Mouse (Mus musculus) hindbrain, postnatal 0 days (tissue): ENCODE results near the gene Dek. TPM values are rescaled to one million over a fixed set of nuclear protein-coding genes. Genes with fewer than 3 reads are reported as not detected.

Experiments used
- ATAC-seq: fragments of 200-750 bp; cut with Nextera tagmentation; 2 replicates; pipeline ENCODE4 v1.8.0; 2017; ENCODE audit warnings: mild to moderate bottlenecking, moderate TSS enrichment, moderate library complexity
- DNase-seq: peaks from one replicate; pipeline ENCODE4 v3.0.0-alpha.2; 2015; ENCODE audit warnings: low spot score
- H3K27ac ChIP-seq: fragments of 300-500 bp; sonication (generic); 2 replicates; pipeline ENCODE4 v1.5.1; 2014; ENCODE audit warnings: mild to moderate bottlenecking
- H3K27me3 ChIP-seq: fragments of 300-500 bp; sonication (generic); 2 replicates; pipeline ENCODE4 v1.6.1; 2014; ENCODE audit warnings: low read length, mixed read lengths; ENCODE audit not compliant: insufficient read depth
- H3K36me3 ChIP-seq: fragments of 300-500 bp; sonication (generic); 2 replicates; pipeline ENCODE4 v1.6.1; 2014; ENCODE audit warnings: low read length, mixed read lengths; ENCODE audit not compliant: insufficient read depth
- H3K4me1 ChIP-seq: fragments of 300-500 bp; sonication (generic); 2 replicates; pipeline ENCODE4 v1.6.1; 2014; ENCODE audit warnings: antibody characterized with exemption, low read length, mixed read lengths; ENCODE audit not compliant: insufficient read depth
- H3K4me2 ChIP-seq: fragments of 300-500 bp; sonication (generic); 2 replicates; pipeline ENCODE4 v1.6.1; 2014; ENCODE audit warnings: low read depth, mild to moderate bottlenecking, low read length, moderate library complexity, mixed read lengths
- H3K4me3 ChIP-seq: fragments of 300-500 bp; sonication (generic); 2 replicates; pipeline ENCODE4 v1.5.1; 2014; ENCODE audit warnings: low read length
- H3K9ac ChIP-seq: fragments of 300-500 bp; sonication (generic); replicated peaks from 2 replicates; pipeline ENCODE4 v1.6.1; 2014; ENCODE audit warnings: mild to moderate bottlenecking, low read length, moderate library complexity, mixed read lengths
- H3K9me3 ChIP-seq: fragments of 300-500 bp; sonication (generic); 2 replicates; pipeline ENCODE4 v1.6.1; 2016; ENCODE audit warnings: low read length, mixed read lengths
- CTCF ChIP-seq: IDR thresholded peaks from 2 replicates; pipeline ENCODE4 v1.5.1; 2016; ENCODE audit warnings: antibody characterized with exemption, control low read depth, low read depth
- WGBS: fragments of 180-500 bp; shearing (Covaris S2); extraction: QIAGEN DNeasy Blood & Tissue Kit; methylation state at CpG from one replicate; pipeline ENCODE4 v1.1.7; 2014; 5-methylcytosine and 5-hydroxymethylcytosine counted together
- polyA plus RNA-seq: library from polyadenylated mRNA; unstranded; fragments of >200 nt; fragmentation: Nextera tagmentation; extraction: Ambion mirVana; gene quantifications from 2 replicates; pipeline ENCODE4 v1.2.1, GENCODE M21; 2015
- total RNA-seq: library from RNA; depleted of rRNA; stranded (reverse); fragments of >200 nt; gene quantifications from 2 replicates; pipeline ENCODE4 v1.2.3, GENCODE M21; 2014; rRNA removed

Dek gene
- total and polyA plus RNA-seq, 2 experiments from 2014 or later: 42.2 to 131 TPM

DNA sequence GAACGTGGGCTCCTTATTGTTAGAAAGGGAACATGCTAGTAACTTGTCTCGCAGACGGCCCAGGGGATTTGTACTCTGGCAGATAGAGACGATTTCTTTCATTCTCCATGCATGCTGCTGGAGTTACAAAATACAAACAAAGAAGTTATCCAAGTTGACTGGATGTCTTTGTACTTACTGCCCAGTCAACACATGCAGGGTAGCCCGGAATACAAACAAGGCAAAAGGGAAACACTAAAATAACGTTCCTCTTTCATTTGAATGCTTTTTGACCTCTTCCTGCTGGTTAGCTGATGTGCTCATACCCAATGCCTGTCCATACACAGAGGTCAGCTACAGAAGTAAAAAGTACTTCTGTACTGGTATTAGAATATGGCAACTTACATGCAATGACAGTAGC, 68.1 kb downstream of the Dek start:
- TF ChIP-seq CTCF: no peak
- no peaks in the 10 kb centered on the region for H3K9me3 ChIP-seq
- H3K9ac ChIP-seq: no peak overlapping the region

More for the DNA sequence above, 68.1 kb downstream of the Dek start:
- 0 out of 2 replicates have a peak, but pooled peaks cover 3% of the 10 kb centered on the region for H3K4me1 ChIP-seq
- no peaks in the 10 kb centered on the region for H3K36me3 ChIP-seq
- 70% methylated on average over 6 of the region's 6 CpGs for WGBS
- no peak overlapping the region for H3K4me2 ChIP-seq
- no peak overlapping the region for H3K27ac ChIP-seq
- no peak overlapping the region for H3K4me3 ChIP-seq
- DNase-seq (no peak), ATAC-seq (no peak)
- H3K27me3 ChIP-seq: no peaks in the 10 kb centered on the region

Other genes with a start within 250 kb of the Dek start
- gene Kif13a, start 176.3 kb downstream of the Dek start, total RNA-seq: 21.6 and 48.7 TPM in 2 replicates
- gene Kif13a, start 176.3 kb downstream of the Dek start, polyA plus RNA-seq: 11.6 and 13.3 TPM in 2 replicates
- 15.1 and 22.4 TPM in 2 replicates for gene Nhlrc1, start 91.4 kb downstream of the Dek start, total RNA-seq
- 13.0 and 14.1 TPM in 2 replicates for gene Nhlrc1, start 91.4 kb downstream of the Dek start, polyA plus RNA-seq
- gene Kdm1b, start 62.7 kb downstream of the Dek start, total RNA-seq: 20.5 and 21.9 TPM in 2 replicates
- 10.7 and 11.9 TPM in 2 replicates for gene Kdm1b, start 62.7 kb downstream of the Dek start, polyA plus RNA-seq
- 12.1 and 58.2 TPM in 2 replicates for gene Tpmt, start 61.5 kb downstream of the Dek start, total RNA-seq
- gene Tpmt, start 61.5 kb downstream of the Dek start, polyA plus RNA-seq: 14.4 and 14.7 TPM in 2 replicates
- gene Rnf144b, start 16.5 kb upstream of the Dek start, total RNA-seq: 2.7 and 5.6 TPM in 2 replicates
- 1.7 and 1.8 TPM in 2 replicates for gene Rnf144b, start 16.5 kb upstream of the Dek start, polyA plus RNA-seq